Mouse (Mus musculus) limb, embryonic 10.5 days (tissue): ENCODE data around the gene Kdm4b. TPM values are rescaled to one million over a fixed set of nuclear protein-coding genes. Genes with fewer than 3 reads are reported as not detected.

Experiments used
- DNase-seq: peaks from one replicate; pipeline ENCODE4 v3.0.0-alpha.2; 2017; ENCODE audit warnings: low spot score
- H3K27ac ChIP-seq: fragments of 300-500 bp; sonication (generic); 2 replicates; pipeline ENCODE4 v1.5.1; 2016; ENCODE audit warnings: mild to moderate bottlenecking
- H3K27me3 ChIP-seq: fragments of 300-500 bp; sonication (generic); 2 replicates; pipeline ENCODE4 v1.6.1; 2016; ENCODE audit warnings: low read depth, mild to moderate bottlenecking; ENCODE audit not compliant: poor library complexity, severe bottlenecking
- H3K36me3 ChIP-seq: fragments of 300-500 bp; sonication (generic); 2 replicates; pipeline ENCODE4 v1.6.1; 2016; ENCODE audit warnings: mild to moderate bottlenecking, moderate library complexity
- H3K4me1 ChIP-seq: fragments of 300-500 bp; sonication (generic); 2 replicates; pipeline ENCODE4 v1.6.1; 2016
- H3K4me3 ChIP-seq: fragments of 300-500 bp; sonication (generic); 2 replicates; pipeline ENCODE4 v1.5.1; 2016; ENCODE audit warnings: mild to moderate bottlenecking, moderate library complexity
- H3K9me3 ChIP-seq: fragments of 300-500 bp; sonication (generic); replicated peaks from 2 replicates; pipeline ENCODE4 v1.6.1; 2016; ENCODE audit warnings: mild to moderate bottlenecking
- whole genome bisulfite sequencing: fragments of 180-500 bp; shearing (Covaris S2); methylation state at CpG from one replicate; pipeline ENCODE4 v1.1.7; 2016; 5-methylcytosine and 5-hydroxymethylcytosine counted together
- polyA plus RNA-seq: library from polyadenylated mRNA; unstranded; fragments of >200 nt; fragmentation: Nextera tagmentation; extraction: Ambion mirVana; gene quantifications from 2 replicates; pipeline ENCODE4 v1.2.1, GENCODE M21; 2016

Gene Kdm4b
- polyA plus RNA-seq, 1 experiment from 2014 or later, result 46.8 TPM

GRCm38 (mm10) chr17:56361542-56361941 lies 35.7 kb downstream of the Kdm4b start:
- DNase-seq, result no peak
- WGBS, result 88% methylated on average over 2 of the region's 2 CpGs
- no peaks in the 10 kb centered on the region for H3K9me3 ChIP-seq
- no peak overlapping the region for H3K27ac ChIP-seq
- H3K4me3 ChIP-seq, result no peak overlapping the region
- no peaks in the 10 kb centered on the region for H3K27me3 ChIP-seq
- H3K4me1 ChIP-seq, result peaks cover 15% of the 10 kb centered on the region
- peaks cover 86% of the 10 kb centered on the region for H3K36me3 ChIP-seq

DNA sequence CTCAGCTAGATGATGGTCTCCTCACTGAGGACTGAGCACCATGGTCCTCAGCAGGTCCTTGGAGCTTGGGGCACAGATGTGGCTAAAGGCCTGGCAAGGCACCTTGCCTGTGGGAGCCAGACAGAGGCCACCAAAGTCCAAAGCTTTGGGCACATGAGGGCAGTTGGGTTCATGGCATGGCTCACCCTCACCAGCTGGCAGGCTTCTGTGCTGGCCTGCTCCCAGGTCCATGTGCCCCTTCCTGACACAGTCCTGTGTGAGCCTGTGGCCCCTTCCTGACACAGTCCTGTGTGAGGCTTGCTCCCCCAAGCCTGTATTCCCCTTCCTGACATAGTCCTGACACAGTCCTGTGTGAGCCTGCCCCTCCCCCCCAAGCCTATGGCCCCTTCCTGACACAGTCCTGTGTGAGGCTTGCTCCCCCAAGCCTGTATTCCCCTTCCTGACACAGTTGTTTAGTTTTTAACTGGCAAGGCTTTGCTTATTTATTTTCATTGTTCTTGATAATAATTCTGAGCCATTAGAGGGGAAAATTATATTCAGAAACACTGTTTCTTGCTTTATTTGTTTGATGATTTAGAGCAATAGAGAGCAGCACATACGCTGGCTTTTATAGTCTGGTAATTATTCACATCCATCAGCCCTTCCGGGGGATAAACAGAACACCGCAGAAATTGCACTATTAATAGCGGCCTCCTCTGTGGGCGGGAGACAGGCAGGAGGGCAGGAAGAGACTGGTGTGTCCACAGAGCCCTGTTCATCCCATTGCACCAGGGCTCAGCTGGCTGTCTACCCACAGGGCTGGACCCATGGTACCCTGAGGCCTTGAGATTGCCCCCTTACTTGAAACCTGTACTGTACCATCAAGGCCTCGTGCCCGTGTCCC lies 40.2 kb downstream of the Kdm4b start:
- H3K36me3 ChIP-seq, result peaks cover 87% of the 10 kb centered on the region
- H3K27ac ChIP-seq, result peak overlapping the region; percentile 30; the same call in 1 of the 2 replicates
- H3K4me1 ChIP-seq, result peaks cover 20% of the 10 kb centered on the region
- 71% methylated on average over 7 of the region's 7 CpGs for WGBS
- H3K9me3 ChIP-seq, result no peaks in the 10 kb centered on the region
- no peaks in the 10 kb centered on the region for H3K27me3 ChIP-seq
- H3K4me3 ChIP-seq, result no peak overlapping the region
- DNase-seq, result no peak

DNA sequence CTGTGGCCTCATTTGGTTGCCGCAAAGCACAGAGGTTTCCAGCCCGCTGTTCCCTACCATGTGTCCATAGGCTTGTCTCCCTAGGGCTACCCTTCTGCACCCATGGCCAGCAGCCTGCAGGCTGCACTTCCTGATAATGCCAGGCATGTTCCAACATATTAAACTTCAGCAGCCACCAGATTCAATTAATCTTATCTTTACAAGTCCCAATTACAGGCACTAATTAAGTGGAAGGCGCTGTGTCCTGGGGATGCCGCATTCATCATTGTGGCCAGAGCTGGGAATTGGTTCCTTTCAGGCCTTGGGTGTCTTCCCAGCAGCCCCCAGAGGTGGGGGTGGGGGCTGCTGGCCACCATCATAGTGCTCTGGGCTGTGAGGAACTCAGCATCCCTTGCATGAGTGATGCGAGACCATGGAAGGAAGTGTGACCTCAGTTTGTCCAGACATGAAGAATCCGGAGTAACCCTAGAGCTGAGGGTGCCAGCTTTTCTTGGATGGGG lies 42.5 kb downstream of the Kdm4b start:
- no peak for DNase-seq
- H3K27me3 ChIP-seq, result no peaks in the 10 kb centered on the region
- peaks cover 21% of the 10 kb centered on the region for H3K4me1 ChIP-seq
- H3K9me3 ChIP-seq, result no peaks in the 10 kb centered on the region
- 93% methylated on average over 6 of the region's 6 CpGs for WGBS
- H3K27ac ChIP-seq, result no peak overlapping the region
- peaks cover 87% of the 10 kb centered on the region for H3K36me3 ChIP-seq
- H3K4me3 ChIP-seq, result no peak overlapping the region

- Histone ChIP-seq H3K9me3 (no peaks in the 10 kb centered on the region), H3K27me3 (no peaks in the 10 kb centered on the region), H3K36me3 (peaks cover 91% of the 10 kb centered on the region), H3K4me3 (no peak overlapping the region), H3K27ac (no peak overlapping the region), H3K4me1 (peaks cover 19% of the 10 kb centered on the region)
- no peak for DNase-seq
- WGBS, result 90% methylated on average over 3 of the region's 3 CpGs
Measured at GRCm38 (mm10) chr17:56370090-56370489, 44.2 kb downstream of the Kdm4b start.

DNA sequence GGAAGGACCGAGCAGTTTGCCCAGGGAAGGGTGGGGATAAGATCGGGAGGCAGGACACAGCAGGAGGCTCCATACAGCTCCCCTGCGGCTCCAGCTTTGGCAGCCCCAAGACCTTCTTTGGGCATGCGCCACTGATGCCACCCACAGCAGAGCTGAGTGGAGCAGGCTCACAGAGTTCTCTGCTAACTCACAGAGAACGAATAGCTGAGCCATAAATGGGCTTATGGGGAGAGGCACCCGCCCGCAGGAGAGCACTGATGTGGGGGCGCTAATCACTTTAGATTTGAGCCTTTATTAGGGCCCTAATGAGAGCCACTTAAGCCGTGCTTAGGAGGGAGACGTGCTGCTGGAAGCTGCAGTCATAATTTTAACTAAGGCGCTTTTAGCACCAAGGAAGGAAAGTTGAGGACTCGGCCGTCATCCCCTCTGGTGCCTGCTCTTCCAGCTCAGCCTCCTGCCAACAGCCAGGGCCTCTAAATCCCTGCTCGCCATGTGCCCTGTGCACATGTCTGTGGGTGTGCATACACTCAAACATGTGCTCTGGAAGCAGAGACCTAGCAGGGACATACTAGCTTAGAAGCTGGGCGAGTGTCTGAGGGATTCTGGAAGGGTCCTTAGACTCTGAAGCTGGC lies 45.3 kb downstream of the Kdm4b start:
- Histone ChIP-seq H3K4me3 (no peak overlapping the region), H3K36me3 (peaks cover 92% of the 10 kb centered on the region), H3K9me3 (no peaks in the 10 kb centered on the region), H3K4me1 (peaks cover 9% of the 10 kb centered on the region), H3K27ac (0 out of 2 replicates have a peak overlapping the region, but pooled peaks have one; percentile 0), H3K27me3 (no peaks in the 10 kb centered on the region)
- WGBS, result 60% methylated on average over 15 of the region's 15 CpGs
- no peak for DNase-seq

DNA sequence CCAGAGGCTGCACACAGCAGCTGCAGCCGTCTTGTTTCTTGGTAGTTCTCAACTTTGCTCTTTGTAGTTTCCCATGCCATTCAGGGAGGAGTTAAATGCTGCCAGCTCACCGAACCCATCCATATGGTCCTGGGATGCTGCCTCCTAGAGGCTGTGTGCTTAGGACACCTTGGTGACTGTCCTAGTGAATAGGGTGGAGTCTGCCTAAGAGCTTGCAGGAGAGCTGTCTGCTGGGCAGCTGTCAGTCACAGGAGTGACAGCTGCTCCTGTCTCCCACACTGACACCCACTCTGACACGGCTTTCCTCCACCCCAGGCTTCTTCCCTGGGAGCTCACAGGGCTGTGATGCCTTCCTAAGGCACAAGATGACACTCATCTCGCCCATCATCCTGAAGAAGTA lies 46.2 kb downstream of the Kdm4b start:
- no peak overlapping the region for H3K4me3 ChIP-seq
- DNase-seq, result no peak
- H3K4me1 ChIP-seq, result peaks cover 6% of the 10 kb centered on the region; the same call in 1 of the 2 replicates
- no peak overlapping the region for H3K27ac ChIP-seq
- H3K27me3 ChIP-seq, result no peaks in the 10 kb centered on the region
- no peaks in the 10 kb centered on the region for H3K9me3 ChIP-seq
- H3K36me3 ChIP-seq, result peaks cover 96% of the 10 kb centered on the region
- WGBS, result 67% methylated on average over 4 of the region's 4 CpGs

DNA sequence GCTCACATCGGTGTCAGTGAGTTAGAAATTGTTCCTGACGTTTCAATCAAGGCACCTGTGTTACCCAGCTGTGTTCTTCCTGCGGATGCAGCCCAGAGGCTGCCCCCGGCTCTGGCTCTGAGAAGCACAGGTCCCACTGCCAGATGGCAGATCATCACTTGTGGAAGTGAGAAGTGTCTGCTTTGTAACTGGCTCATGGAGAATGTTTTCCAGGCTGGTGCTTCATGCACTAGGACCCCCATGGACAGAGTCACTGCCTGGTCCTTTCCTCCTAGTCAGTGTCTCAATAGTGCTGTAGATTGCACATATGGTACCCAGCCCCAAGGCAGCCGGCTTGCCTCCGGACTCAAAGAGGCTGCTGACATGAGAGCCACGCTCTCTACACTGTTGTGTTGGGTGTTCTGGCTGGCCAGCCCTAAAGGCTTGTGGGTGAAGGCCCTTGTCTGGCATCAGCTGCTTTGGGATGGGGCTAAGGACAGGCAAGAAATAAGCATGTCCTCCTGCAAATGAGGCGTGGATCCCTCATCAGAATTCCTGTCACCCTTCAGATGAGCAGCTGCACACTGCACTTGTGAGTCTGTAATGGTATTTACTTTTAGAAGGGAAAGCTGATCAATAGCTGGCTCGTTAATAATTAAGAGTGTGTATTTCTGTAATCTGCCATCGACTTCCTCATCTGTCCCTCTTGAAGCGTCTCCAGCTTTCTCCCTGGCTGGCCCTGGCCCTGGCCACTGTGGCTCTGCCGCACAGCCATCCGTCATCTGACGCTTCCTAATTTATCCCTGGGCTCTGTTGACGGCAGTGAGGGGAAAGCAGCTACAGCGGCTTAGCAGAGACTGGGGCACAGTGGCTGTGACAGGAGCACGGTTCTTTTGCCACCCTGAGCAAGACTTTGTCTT lies 47.5 kb downstream of the Kdm4b start:
- H3K4me3 ChIP-seq, result no peak overlapping the region
- peaks cover 98% of the 10 kb centered on the region for H3K36me3 ChIP-seq
- no peak overlapping the region for H3K27ac ChIP-seq
- no peaks in the 10 kb centered on the region for H3K27me3 ChIP-seq
- DNase-seq, result no peak
- peaks cover 4% of the 10 kb centered on the region; the same call in 1 of the 2 replicates for H3K4me1 ChIP-seq
- H3K9me3 ChIP-seq, result no peaks in the 10 kb centered on the region
- 78% methylated on average over 17 of the region's 17 CpGs for WGBS

DNA sequence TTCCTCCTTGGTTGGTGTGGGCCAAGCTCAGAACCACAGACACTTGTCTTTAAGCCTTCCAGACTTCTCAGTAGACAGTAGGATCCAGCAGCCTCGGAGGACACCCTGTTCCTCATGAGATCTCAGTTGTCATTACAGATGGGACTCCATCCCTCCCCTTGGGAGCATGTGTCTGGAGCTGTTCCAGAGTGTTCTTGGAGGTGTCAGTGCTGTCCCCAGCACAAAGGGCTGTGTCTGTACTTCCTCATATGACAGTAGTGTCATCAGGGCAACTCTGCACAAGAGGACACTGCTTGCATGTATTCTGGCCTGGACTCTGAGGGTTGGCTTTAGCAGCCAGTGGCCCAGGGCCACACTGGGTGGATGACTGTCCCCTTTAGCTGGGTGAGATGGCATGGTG lies 49.0 kb downstream of the Kdm4b start:
- no peak overlapping the region for H3K4me3 ChIP-seq
- H3K36me3 ChIP-seq, result peaks cover 98% of the 10 kb centered on the region
- no peak for DNase-seq
- no peak overlapping the region for H3K27ac ChIP-seq
- 90% methylated on average over 1 of the region's 1 CpGs for WGBS
- peaks cover 4% of the 10 kb centered on the region; the same call in 1 of the 2 replicates for H3K4me1 ChIP-seq
- H3K27me3 ChIP-seq, result no peaks in the 10 kb centered on the region
- no peaks in the 10 kb centered on the region for H3K9me3 ChIP-seq

- Histone ChIP-seq H3K27ac (no peak overlapping the region), H3K4me1 (no peaks in the 10 kb centered on the region), H3K36me3 (peaks cover 95% of the 10 kb centered on the region), H3K4me3 (no peak overlapping the region), H3K27me3 (no peaks in the 10 kb centered on the region), H3K9me3 (no peaks in the 10 kb centered on the region)
- DNase-seq, result no peak
- WGBS, result 73% methylated on average over 6 of the region's 6 CpGs
Measured at GRCm38 (mm10) chr17:56379281-56379834, 53.5 kb downstream of the Kdm4b start.

DNA sequence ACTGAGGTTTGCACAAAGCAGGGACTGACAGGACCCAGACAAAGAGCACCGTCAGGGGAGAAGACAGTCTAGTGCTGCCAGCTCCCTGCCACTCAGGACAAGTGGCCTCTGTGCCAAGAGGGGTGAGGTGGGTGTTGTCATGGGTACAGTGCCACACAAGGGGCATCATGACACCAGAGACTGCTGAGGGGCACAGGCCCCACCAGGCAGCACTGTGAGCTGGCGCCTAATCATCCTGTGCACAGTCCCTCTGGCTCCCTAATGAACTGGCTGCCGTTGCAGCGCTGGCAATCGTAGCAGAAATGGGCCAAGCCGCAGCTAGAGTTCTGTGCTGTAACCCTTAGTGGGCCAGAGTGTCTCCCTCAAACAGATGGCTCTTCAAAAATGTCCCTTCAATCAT lies 54.4 kb downstream of the Kdm4b start:
- WGBS, result 91% methylated on average over 6 of the region's 6 CpGs
- H3K9me3 ChIP-seq, result no peaks in the 10 kb centered on the region
- H3K27me3 ChIP-seq, result no peaks in the 10 kb centered on the region
- H3K27ac ChIP-seq, result no peak overlapping the region
- no peak overlapping the region for H3K4me3 ChIP-seq
- peaks cover 96% of the 10 kb centered on the region for H3K36me3 ChIP-seq
- DNase-seq, result no peak
- H3K4me1 ChIP-seq, result no peaks in the 10 kb centered on the region

DNA sequence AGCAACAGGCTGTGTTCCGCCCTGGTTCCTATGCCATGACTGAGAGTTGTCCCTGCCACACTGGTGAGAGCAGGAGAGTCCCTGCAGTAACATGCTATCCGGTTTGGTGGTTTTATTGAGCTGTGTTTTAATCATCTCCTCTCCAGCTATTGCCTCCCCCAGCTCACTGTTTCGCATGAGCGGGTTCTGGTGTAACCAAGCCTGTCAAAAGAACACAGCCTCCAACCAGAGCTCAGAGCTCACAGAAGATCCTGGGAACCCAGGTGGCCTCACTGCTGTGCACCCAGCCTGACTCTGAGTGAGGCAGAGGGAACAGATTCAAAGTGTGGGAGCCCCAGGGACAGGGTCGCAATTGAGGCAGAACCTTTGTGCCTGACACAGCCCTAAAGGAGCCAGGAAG lies 55.3 kb downstream of the Kdm4b start:
- no peaks in the 10 kb centered on the region for H3K27me3 ChIP-seq
- H3K36me3 ChIP-seq, result peaks cover 97% of the 10 kb centered on the region
- WGBS, result 89% methylated on average over 5 of the region's 5 CpGs
- no peak for DNase-seq
- no peaks in the 10 kb centered on the region for H3K9me3 ChIP-seq
- no peak overlapping the region for H3K27ac ChIP-seq
- H3K4me3 ChIP-seq, result no peak overlapping the region
- H3K4me1 ChIP-seq, result no peaks in the 10 kb centered on the region

GRCm38 (mm10) chr17:56382997-56383396 lies 57.1 kb downstream of the Kdm4b start:
- no peaks in the 10 kb centered on the region for H3K9me3 ChIP-seq
- H3K27me3 ChIP-seq, result no peaks in the 10 kb centered on the region
- no peaks in the 10 kb centered on the region for H3K4me1 ChIP-seq
- H3K27ac ChIP-seq, result no peak overlapping the region
- H3K36me3 ChIP-seq, result peaks cover 95% of the 10 kb centered on the region
- no peak overlapping the region for H3K4me3 ChIP-seq
- DNase-seq, result no peak
- 72% methylated on average over 8 of the region's 8 CpGs for WGBS
